Mouse (Mus musculus) fat pad, adult 2 months (tissue): Measurements from ENCODE around the gene Chil6.

ENCODE experiments used
- DNase-seq: peaks from one replicate; pipeline ENCODE4 v3.0.0-alpha.2; 2011; ENCODE audit warnings: low read depth, low spot score; ENCODE audit errors: extremely low read depth

The Chil6 gene

GRCm38 (mm10) chr3:106406082-106406481 is at the start of gene Chil6:
Gene Chil6, minus strand, starts transcription at chr3:106406182.
- DNase-seq, result no peak

- no peak for DNase-seq
These were observed 46.6 kb upstream of the Chil6 start for GRCm38 (mm10) chr3:106452616-106453015.

GRCm38 (mm10) chr3:106449567-106449966 is 43.6 kb upstream of the Chil6 start:
- DNase-seq, result no peak

- DNase-seq, result no peak
These were observed 43.0 kb upstream of the Chil6 start for GRCm38 (mm10) chr3:106448995-106449394.

- DNase-seq, result no peak
These were observed 42.6 kb upstream of the Chil6 start for GRCm38 (mm10) chr3:106448571-106448970.
